Mouse (Mus musculus) liver, embryonic 14.5 days (tissue): Measurements from ENCODE around the gene Aldh1b1.

Source experiments
- CTCF ChIP-seq: IDR thresholded peaks from 2 replicates; pipeline ENCODE4 v1.5.1; 2016; ENCODE audit warnings: antibody characterized with exemption, low read depth, control low read depth
- EP300 ChIP-seq: IDR thresholded peaks from 2 replicates; pipeline ENCODE4 v1.6.1; 2016; ENCODE audit warnings: antibody characterized with exemption, low read depth

DNA sequence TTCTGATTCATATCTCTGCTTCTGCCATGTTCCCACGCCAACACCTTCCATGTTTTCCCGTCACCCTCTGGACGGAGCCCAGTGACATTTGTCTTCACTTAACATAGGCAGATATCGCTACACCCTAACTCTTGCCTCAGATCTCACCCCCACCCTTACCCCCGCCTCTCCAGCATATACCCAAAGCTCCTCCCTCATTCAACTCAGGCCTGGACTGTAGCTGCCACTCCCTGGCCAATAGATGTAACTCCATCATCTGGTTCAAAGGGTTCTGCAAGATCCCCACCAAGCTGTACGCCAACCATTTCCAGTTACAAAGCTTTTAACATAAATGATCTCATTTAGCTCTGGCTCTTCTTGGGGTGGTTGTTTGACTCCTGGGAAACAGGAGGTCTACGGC, 32.0 kb upstream of the Aldh1b1 start:
- TF ChIP-seq CTCF: no peak
- no peak for TF ChIP-seq EP300
